Mouse (Mus musculus): ENCODE data around the gene Xpo1. TPM values are rescaled to one million over a fixed set of nuclear protein-coding genes. Genes with fewer than 3 reads are reported as not detected.
"Not testable (repeated sequence)": the region's sequence is repeated elsewhere in the genome, so short reads cannot be mapped to it uniquely, and the experiment has no call there.

Gene Xpo1
- polyA plus RNA-seq, 1 experiment from 2014 or later = 104 TPM

DNA sequence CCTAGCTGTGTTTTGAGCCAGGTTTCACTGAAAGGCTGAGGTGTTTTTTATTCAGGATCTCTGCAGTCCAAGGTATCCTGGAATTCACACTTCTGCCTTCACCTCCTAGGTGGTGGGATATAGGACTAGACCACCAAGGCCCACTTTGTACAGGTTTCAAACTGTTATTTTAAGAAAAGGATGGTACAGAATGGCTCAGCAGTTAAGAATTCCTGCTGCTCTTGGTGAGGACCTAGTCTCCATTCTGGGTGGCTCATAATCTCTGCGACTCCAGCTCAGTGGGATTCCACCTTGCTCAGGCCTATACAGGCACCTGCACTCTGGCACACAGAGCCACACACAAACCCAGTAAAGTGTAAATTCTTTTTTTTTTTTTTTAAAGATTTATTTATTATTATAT lies 3.6 kb downstream of the Xpo1 start:
- peak overlapping the region; percentile 93 for H3K4me2 ChIP-seq
- ATAC-seq = no peak

DNA sequence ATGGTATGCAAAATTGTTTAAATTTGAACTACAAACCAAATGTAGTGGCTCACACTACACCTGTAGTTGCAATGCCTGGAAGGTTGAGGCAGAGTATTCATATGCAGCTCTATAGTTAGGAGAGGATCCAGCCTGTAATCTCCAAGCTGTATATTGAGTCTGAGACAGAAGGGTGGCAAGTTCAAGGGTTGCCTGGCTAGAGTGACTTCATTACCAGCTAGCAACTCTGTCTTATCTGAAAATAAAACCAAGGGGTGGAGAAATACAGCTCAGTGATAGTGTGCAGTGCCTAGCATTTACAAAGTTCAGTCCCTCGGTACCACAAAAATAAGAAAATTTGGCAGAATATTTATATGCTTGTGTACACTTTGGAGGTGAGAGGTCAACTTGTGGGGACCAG lies 4.3 kb downstream of the Xpo1 start:
- Histone ChIP-seq H3K36me3 (peaks cover 60% of the 10 kb centered on the region), H3K9me3 (replicated peaks) (no peaks in the 10 kb centered on the region), H3K4me2 (peak overlapping the region; percentile 93), H3K4me3 (peak overlapping the region; percentile 19), H3K27me3 (replicated peaks) (no peaks in the 10 kb centered on the region), H3K9ac (peak overlapping the region; percentile 35), H3K4me1 (peaks cover 40% of the 10 kb centered on the region), H3K27ac (peak overlapping the region; percentile 48; the same call in 1 of the 2 replicates)
- WGBS (ENCODE audit: insufficient replicate concordance) = 44% methylated on average over 1 of the region's 1 CpGs
- ATAC-seq = no peak

More for the DNA sequence above, 3.6 kb downstream of the Xpo1 start:
- Histone ChIP-seq H3K27ac (no peak overlapping the region), H3K9me3 (replicated peaks) (no peaks in the 10 kb centered on the region), H3K36me3 (peaks cover 53% of the 10 kb centered on the region), H3K4me1 (peaks cover 47% of the 10 kb centered on the region), H3K27me3 (replicated peaks) (no peaks in the 10 kb centered on the region), H3K9ac (peak overlapping the region; percentile 50; the same call in 1 of the 2 replicates), H3K4me3 (peak overlapping the region; percentile 36)
- 64% methylated on average over 1 of the region's 1 CpGs for WGBS (ENCODE audit: insufficient replicate concordance)

DNA sequence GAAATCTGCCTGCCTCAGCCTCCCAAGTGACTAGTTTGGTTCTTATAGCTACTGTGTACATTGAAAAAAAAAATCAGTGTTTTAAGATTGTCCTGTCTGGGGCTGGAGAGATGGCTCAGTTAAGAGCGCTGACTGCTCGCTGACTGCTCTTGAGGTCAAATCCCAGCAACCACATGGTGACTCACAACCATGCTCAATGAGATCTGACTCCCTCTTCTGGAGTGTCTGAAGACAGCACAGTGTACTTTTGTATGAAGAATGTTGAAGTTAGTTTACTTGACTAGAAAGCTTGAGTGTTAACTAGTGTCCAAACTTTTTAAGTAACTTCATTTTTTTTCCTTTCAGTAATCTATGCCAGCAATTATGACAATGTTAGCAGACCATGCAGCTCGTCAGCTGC lies 5.6 kb downstream of the Xpo1 start:
- WGBS (ENCODE audit: insufficient replicate concordance) = 63% methylated on average over 3 of the region's 3 CpGs
- no peak overlapping the region for H3K27ac ChIP-seq
- no peak overlapping the region for H3K4me3 ChIP-seq
- peaks cover 73% of the 10 kb centered on the region for H3K36me3 ChIP-seq
- no peaks in the 10 kb centered on the region for H3K9me3 ChIP-seq (replicated peaks)
- no peak overlapping the region for H3K9ac ChIP-seq
- no peak for ATAC-seq
- H3K4me2 ChIP-seq = no peak overlapping the region
- no peaks in the 10 kb centered on the region for H3K27me3 ChIP-seq (replicated peaks)
- peaks cover 40% of the 10 kb centered on the region for H3K4me1 ChIP-seq

DNA sequence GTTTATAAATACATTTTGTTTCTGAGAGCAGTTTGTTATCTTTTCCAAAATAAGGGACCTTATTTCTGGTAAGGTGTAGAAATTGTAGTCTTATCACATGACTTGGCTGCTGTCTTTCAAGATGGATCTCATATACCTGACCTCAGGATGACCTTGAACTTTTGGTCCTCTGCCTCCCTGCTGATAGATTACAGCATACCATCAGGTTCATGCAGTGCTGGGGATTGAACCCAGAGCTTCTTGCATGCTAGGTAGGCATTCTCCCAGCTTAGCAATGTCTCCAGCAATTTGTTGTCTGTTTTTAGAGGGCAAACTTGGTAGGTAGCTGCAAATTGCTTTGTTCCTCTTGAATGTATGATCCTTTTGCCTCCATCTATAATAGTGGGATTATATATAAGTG lies 9.1 kb downstream of the Xpo1 start:
- H3K4me3 ChIP-seq = no peak overlapping the region
- H3K27ac ChIP-seq = no peak overlapping the region
- ATAC-seq = no peak
- H3K27me3 ChIP-seq (replicated peaks) = no peaks in the 10 kb centered on the region
- no peak overlapping the region for H3K9ac ChIP-seq
- no peak overlapping the region for H3K4me2 ChIP-seq
- H3K36me3 ChIP-seq = peaks cover 91% of the 10 kb centered on the region
- no peaks in the 10 kb centered on the region for H3K9me3 ChIP-seq (replicated peaks)
- peaks cover 18% of the 10 kb centered on the region for H3K4me1 ChIP-seq

DNA sequence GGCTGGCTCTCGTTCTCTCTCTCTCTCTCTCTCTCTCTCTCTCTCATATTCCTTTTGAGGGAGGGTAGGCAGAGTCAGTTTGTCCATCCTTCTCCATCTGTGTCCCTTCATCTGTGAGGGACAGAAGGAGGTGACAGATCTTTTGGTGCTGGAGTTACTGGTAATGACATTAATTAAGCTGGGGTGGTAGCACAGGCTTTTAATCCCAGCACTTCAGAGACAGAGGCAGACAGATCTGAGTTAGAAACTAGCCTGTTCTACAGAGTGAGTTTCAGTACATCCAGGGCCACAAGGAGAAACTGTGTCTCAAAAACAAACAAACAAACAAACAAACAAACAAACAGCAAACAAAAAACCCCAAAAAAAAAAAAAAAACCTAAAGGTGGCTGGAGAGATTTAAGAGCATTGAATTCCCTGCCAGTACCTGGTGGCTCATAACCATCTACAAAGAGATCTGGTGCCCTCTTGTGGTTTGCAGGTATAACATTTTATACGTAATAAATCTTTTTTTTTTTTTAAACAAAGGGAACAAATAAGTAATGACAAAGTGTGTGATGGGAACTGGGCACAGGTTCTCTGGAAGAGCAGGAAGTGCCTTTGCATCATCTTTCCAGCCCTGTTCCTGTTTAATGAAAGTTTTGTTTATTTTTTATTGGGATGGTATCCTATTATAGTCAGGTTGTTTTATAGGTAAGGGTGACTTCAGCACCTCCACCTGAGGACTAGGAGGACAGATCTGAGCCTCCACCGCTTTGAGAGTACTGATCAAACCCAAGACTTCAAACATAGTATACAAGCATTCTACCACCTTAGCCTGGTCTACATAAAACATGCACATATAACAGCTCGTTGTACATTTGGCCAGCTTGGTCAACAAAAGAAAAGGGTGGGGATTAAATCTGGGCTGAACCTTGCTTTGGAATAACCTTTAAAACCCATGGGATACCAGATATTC lies 16.2 kb downstream of the Xpo1 start:
- Histone ChIP-seq H3K9me3 (replicated peaks) (no peaks in the 10 kb centered on the region), H3K4me1 (no peaks in the 10 kb centered on the region), H3K27ac (no peak overlapping the region), H3K4me3 (no peak overlapping the region), H3K9ac (no peak overlapping the region), H3K36me3 (peaks cover 91% of the 10 kb centered on the region), H3K27me3 (replicated peaks) (no peaks in the 10 kb centered on the region), H3K4me2 (no peak overlapping the region)
- 82% methylated on average over 4 of the region's 4 CpGs for WGBS (ENCODE audit: insufficient replicate concordance)
- 0 out of 2 replicates have a peak, but pooled peaks have one; percentile 27 for ATAC-seq

DNA sequence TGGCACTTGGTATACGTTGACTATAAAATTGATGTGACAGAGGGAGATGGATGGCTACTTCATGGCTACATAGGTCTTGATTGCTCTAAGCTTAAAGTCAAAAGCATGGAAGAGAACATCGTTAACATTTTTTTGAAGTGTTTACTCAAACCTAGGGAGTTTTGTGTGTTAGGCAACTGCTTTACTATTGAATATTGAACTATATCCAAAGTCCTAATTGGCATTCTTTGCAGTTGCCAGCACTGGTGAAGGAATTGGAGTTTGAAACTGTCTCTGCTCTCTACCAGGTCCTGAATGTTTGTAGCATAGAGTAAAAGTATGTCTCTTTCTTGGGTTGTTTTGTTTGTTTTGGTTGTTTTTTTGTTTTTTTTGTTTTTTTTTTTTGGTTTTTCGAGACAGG lies 19.9 kb downstream of the Xpo1 start:
- H3K27me3 ChIP-seq (replicated peaks) = no peaks in the 10 kb centered on the region
- no peak overlapping the region for H3K4me3 ChIP-seq
- no peak overlapping the region for H3K9ac ChIP-seq
- peaks cover 97% of the 10 kb centered on the region for H3K36me3 ChIP-seq
- 85% methylated on average over 3 of the region's 3 CpGs for WGBS (ENCODE audit: insufficient replicate concordance)
- H3K4me2 ChIP-seq = no peak overlapping the region
- H3K27ac ChIP-seq = no peak overlapping the region
- no peaks in the 10 kb centered on the region for H3K9me3 ChIP-seq (replicated peaks)
- no peak for ATAC-seq
- no peaks in the 10 kb centered on the region for H3K4me1 ChIP-seq

DNA sequence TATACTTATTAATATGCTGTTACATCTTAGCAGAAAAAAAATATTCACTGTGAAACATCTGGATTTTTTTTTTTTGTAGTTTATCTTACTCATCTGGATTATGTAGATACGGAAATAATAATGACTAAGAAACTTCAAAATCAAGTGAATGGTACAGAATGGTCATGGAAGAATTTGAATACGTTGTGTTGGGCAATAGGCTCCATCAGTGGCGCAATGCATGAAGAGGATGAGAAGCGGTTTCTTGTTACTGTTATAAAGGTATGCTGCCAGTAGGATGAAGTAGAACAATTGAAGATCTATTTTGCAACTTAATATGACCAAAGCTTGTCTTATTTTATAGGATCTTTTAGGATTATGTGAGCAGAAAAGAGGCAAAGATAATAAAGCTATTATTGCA lies 28.6 kb downstream of the Xpo1 start:
- Histone ChIP-seq H3K4me2 (no peak overlapping the region), H3K9ac (no peak overlapping the region), H3K9me3 (replicated peaks) (no peaks in the 10 kb centered on the region), H3K27me3 (replicated peaks) (no peaks in the 10 kb centered on the region), H3K4me3 (no peak overlapping the region), H3K4me1 (no peaks in the 10 kb centered on the region), H3K27ac (no peak overlapping the region), H3K36me3 (peaks cover 96% of the 10 kb centered on the region)
- ATAC-seq = no peak
- 92% methylated on average over 4 of the region's 4 CpGs for WGBS (ENCODE audit: insufficient replicate concordance)

DNA sequence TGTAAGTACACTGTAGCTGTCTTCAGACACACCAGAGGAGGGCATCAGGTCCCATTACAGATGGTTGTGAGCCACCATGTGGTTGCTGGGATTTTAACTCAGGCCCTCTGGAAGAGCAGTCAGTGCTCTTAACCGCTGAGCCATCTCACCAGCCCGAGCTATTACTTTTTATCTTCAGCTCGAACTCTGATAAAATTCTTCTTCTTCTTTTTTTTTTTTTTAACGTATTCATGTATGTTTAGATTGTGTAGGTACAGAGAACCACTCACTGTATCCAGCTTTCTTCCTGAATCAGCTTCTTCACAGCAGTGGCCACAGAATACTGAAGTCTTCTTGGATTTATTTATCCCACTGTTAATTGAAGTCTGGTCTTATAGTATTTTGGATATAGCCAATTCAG lies 33.0 kb downstream of the Xpo1 start:
- WGBS (ENCODE audit: insufficient replicate concordance) = 78% methylated on average over 4 of the region's 4 CpGs
- H3K4me1 ChIP-seq; H3K4me3 ChIP-seq; H3K9me3 ChIP-seq (replicated peaks); H3K27me3 ChIP-seq (replicated peaks); ATAC-seq; H3K4me2 ChIP-seq; H3K27ac ChIP-seq; H3K9ac ChIP-seq: not testable (repeated sequence)
- peaks cover 97% of the 10 kb centered on the region for H3K36me3 ChIP-seq

DNA sequence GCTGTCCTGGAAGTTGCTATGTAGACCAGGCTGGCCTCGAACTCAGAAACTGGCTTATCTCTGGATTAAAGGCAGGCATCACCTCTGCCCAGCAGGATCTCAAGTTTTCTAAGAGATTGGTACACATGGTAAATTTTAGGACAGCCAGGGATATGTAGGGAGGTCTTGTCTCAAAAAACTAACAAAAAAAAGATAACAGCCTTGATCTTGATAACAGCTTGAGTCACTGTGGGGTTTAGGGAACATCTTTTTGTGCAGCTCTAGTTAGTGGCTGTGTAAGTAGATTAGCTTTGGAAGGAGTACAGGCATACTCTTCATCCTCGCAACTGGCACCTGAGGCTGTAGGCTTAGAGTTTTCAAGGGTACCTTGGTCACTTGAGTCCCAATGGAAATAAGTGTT lies 41.5 kb downstream of the Xpo1 start:
- Histone ChIP-seq H3K27me3 (replicated peaks) (no peaks in the 10 kb centered on the region), H3K4me3 (no peak overlapping the region), H3K4me1 (peaks cover 9% of the 10 kb centered on the region), H3K9ac (no peak overlapping the region), H3K9me3 (replicated peaks) (no peaks in the 10 kb centered on the region), H3K4me2 (no peak overlapping the region), H3K36me3 (peaks cover 77% of the 10 kb centered on the region), H3K27ac (no peak overlapping the region)
- 82% methylated on average over 2 of the region's 2 CpGs for WGBS (ENCODE audit: insufficient replicate concordance)
- no peak for ATAC-seq

DNA sequence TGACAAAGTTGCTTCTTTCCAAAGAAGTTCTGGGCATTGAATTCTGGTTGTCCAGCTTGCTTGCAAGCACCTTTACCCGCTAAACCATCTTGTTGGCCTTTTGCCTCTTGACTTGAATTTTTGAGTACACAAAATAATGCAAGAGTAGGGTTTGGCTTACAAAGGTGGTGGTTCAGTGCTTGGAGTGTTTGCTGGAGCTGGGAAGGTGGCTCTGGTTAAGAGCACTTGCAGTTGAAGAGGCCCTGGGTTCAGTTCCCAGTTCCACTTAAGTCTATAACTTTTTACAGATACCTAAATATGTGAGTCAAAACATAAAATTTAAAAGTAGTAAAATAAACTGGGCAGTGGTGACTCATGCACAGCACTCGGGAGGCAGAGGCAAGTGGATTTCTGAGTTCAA lies 42.5 kb downstream of the Xpo1 start:
- Histone ChIP-seq H3K27me3 (replicated peaks) (no peaks in the 10 kb centered on the region), H3K4me3 (no peak overlapping the region), H3K9ac (no peak overlapping the region), H3K36me3 (peaks cover 67% of the 10 kb centered on the region), H3K9me3 (replicated peaks) (no peaks in the 10 kb centered on the region), H3K27ac (no peak overlapping the region), H3K4me1 (peaks cover 9% of the 10 kb centered on the region), H3K4me2 (no peak overlapping the region)
- no peak for ATAC-seq
- 93% methylated on average over 2 of the region's 2 CpGs for WGBS (ENCODE audit: insufficient replicate concordance)

DNA sequence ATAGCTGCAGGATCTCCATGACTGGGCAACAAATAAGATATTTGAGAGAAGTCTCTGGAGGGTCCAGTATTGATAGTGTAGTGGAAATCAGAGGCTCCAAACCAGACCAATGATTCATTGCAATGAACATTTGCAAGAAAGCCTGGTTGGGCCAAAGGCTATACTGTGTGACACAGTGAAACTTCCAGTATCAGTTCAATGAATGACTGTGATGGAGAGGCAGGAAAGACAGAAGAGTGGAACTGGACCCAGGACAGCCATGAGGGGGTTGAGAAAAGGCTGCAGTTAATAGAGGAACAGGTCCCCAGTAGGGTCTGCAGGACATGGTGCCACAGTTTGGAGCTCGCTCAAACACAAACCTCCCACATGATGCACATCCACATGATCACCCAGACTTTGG lies 44.1 kb downstream of the Xpo1 start:
- 82% methylated on average over 1 of the region's 1 CpGs for WGBS (ENCODE audit: insufficient replicate concordance)
- H3K4me3 ChIP-seq = no peak overlapping the region
- peak; percentile 43 for ATAC-seq
- no peak overlapping the region for H3K9ac ChIP-seq
- peaks cover 13% of the 10 kb centered on the region for H3K4me1 ChIP-seq
- no peaks in the 10 kb centered on the region for H3K9me3 ChIP-seq (replicated peaks)
- H3K27me3 ChIP-seq (replicated peaks) = no peaks in the 10 kb centered on the region
- peaks cover 51% of the 10 kb centered on the region for H3K36me3 ChIP-seq
- H3K27ac ChIP-seq = no peak overlapping the region
- no peak overlapping the region for H3K4me2 ChIP-seq

DNA sequence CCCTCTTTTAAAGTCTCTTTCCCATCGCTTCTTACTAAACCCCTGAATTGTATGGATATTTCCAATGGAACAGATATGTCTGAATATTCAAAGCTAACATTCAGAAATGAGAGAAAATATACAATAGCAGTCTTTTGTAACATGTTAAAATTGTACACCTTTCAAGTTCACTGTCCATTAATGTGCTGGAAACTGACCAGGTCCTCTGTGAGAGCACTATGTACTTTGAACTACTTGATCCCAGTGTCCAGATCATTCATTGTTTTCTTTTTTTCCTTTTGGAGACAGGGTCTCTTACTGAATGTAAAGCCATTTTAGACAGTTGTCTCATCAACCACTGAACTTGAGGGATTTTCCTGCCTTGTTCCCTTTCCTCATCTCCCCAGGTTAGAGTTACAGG lies 47.3 kb downstream of the Xpo1 start:
- Histone ChIP-seq H3K4me2 (no peak overlapping the region), H3K27me3 (replicated peaks) (no peaks in the 10 kb centered on the region), H3K9me3 (replicated peaks) (no peaks in the 10 kb centered on the region), H3K36me3 (peaks cover 19% of the 10 kb centered on the region), H3K4me1 (peaks cover 19% of the 10 kb centered on the region), H3K9ac (no peak overlapping the region), H3K27ac (no peak overlapping the region), H3K4me3 (no peak overlapping the region)
- ATAC-seq = no peak
- 63% methylated on average over 1 of the region's 1 CpGs for WGBS (ENCODE audit: insufficient replicate concordance)

Measured in liver, embryonic 12.5 days (tissue).